Mouse (Mus musculus): Measurements from ENCODE around the gene Lztr1.
A peak's percentile ranks its signal among the peaks of the same experiment; 100 is the strongest.

Gene Lztr1

GRCm38 (mm10) chr16:17557947-17558480 is 49.5 kb downstream of the Lztr1 start:
- peak; percentile 59 to 77 for DNase-seq

GRCm38 (mm10) chr16:17558811-17559210 is 50.3 kb downstream of the Lztr1 start:
- DNase-seq: no peak

- no peak for DNase-seq
Measured at GRCm38 (mm10) chr16:17559396-17560027, 51.0 kb downstream of the Lztr1 start.

- peak; percentile 82 to 91 for DNase-seq
Measured at GRCm38 (mm10) chr16:17561128-17561750, 52.8 kb downstream of the Lztr1 start, which contains the start of gene Lrrc74b. Gene Lrrc74b, minus strand, starts transcription at chr16:17561247.

- peak; percentile 64 to 70 for DNase-seq
Measured at GRCm38 (mm10) chr16:17561751-17562208, 53.3 kb downstream of the Lztr1 start, which contains the start of gene P2rx6. Gene P2rx6, plus strand, starts transcription at chr16:17561885.

GRCm38 (mm10) chr16:17563580-17563979 is 55.1 kb downstream of the Lztr1 start:
- DNase-seq: no peak

- no peak for DNase-seq
Measured at GRCm38 (mm10) chr16:17564221-17564620, 55.7 kb downstream of the Lztr1 start.

- no peak for DNase-seq
Measured at GRCm38 (mm10) chr16:17564771-17565170, 56.3 kb downstream of the Lztr1 start.

GRCm38 (mm10) chr16:17566186-17566585 is 57.7 kb downstream of the Lztr1 start:
- no peak for DNase-seq
